Comparison of ENCODE assay signal across 31 mouse cellular contexts in the genomic region with DNA sequence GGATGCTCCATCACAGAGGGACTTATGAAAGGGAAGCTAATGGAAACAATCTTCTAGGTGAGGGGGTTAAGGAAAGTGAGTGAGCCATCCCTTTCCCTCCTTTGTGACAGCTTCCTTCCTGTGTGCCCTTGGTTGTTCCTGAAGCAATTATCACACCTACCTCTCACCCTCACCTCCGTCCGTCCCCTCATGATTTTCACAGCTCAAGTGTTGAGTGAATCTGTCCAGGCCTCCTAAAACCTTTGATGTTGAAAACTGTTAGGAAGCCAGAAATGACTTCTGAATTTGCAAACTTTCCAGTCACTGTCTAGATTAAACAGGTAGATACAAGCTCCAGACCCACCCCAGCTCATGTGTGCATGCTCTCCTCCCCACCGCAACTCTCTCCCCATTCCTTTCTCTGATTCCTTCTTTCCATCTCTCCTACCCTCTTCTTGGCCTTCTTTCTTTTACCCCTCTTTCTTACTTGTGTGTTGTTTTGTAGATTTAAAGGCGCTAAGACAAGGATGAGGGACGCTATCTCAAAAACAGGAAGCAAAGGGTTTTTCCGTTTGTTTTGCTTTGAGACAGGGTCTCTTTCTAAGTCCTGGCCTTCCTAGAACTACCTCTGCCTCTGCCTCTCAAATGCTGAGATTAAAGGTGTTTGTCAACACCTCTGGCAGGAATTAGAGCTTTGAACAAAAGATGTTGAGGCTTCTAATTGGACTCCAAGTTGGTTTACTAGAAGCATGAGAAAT. TPM values are rescaled to one million over a fixed set of nuclear protein-coding genes. Genes with fewer than 3 reads are reported as not detected.
DNase-seq lines count a peak whose midpoint lies in the region; ATAC-seq and TF ChIP-seq lines count a peak whose summit lies in the region.
"Had no signal": no experiment of that assay in that cellular context is flagged by ENCODE, and none has a peak within 500 bp of the region (broad histone marks: within the 10 kb centered on the region; RNA-seq: fewer than 3 reads in every experiment).

No protein-coding gene starts in this region.

- no peaks in the 10 kb centered on the region for H3K27me3 ChIP-seq in spleen, adult 2 months (ENCODE audit: control insufficient read depth, insufficient read depth, low read length)
- no peaks in the 10 kb centered on the region for H3K27me3 ChIP-seq in neural tube, embryonic 15.5 days (replicated peaks)
- H3K27me3 ChIP-seq: embryonic facial prominence, embryonic 15.5 days; forebrain, embryonic 13.5 days; hindbrain, embryonic 15.5 days; intestine, embryonic 15.5 days; midbrain, embryonic 13.5 days had no signal

- no peaks in the 10 kb centered on the region for H3K36me3 ChIP-seq in spleen, adult 2 months (ENCODE audit: control insufficient read depth, insufficient read depth, low read length)
- no peaks in the 10 kb centered on the region for H3K36me3 ChIP-seq in neural tube, embryonic 15.5 days
- H3K36me3 ChIP-seq: embryonic facial prominence, embryonic 10.5 days; embryonic facial prominence, embryonic 15.5 days; hindbrain, embryonic 15.5 days; intestine, embryonic 15.5 days; midbrain, embryonic 13.5 days had no signal

- no peak overlapping the region for H3K9ac ChIP-seq in neural tube, embryonic 15.5 days (replicated peaks)
- H3K9ac ChIP-seq: embryonic facial prominence, embryonic 15.5 days; forebrain, embryonic 13.5 days; hindbrain, embryonic 15.5 days; intestine, embryonic 15.5 days; liver, embryonic 14.5 days; midbrain, embryonic 13.5 days had no signal

- no peaks in the 10 kb centered on the region for H3K9me3 ChIP-seq in neural tube, embryonic 15.5 days (replicated peaks)
- H3K9me3 ChIP-seq: embryonic facial prominence, embryonic 10.5 days; embryonic facial prominence, embryonic 15.5 days; forebrain, embryonic 13.5 days; hindbrain, embryonic 15.5 days; intestine, embryonic 15.5 days; midbrain, embryonic 13.5 days had no signal

- H3K27ac ChIP-seq in spleen, adult 2 months (ENCODE audit: insufficient read depth, low read length) = peak overlapping the region; percentile 61
- no peak overlapping the region for H3K27ac ChIP-seq in neural tube, embryonic 15.5 days (replicated peaks)
- H3K27ac ChIP-seq: embryonic facial prominence, embryonic 10.5 days; embryonic facial prominence, embryonic 15.5 days; forebrain, embryonic 13.5 days; hindbrain, embryonic 15.5 days; intestine, embryonic 15.5 days; liver, embryonic 14.5 days; midbrain, embryonic 13.5 days had no signal

- no peak overlapping the region for H3K4me2 ChIP-seq in neural tube, embryonic 15.5 days
- H3K4me2 ChIP-seq: embryonic facial prominence, embryonic 15.5 days; forebrain, embryonic 13.5 days; heart, embryonic 11.5 days; hindbrain, embryonic 15.5 days; intestine, embryonic 15.5 days; midbrain, embryonic 13.5 days had no signal

- TF ChIP-seq CTCF in spleen, adult 2 months (IDR thresholded peaks at IDR 0.05; ENCODE audit: extremely low read depth, insufficient read depth, insufficient read length, insufficient replicate concordance) = no peak

- ATAC-seq in neural tube, embryonic 15.5 days (ENCODE audit: low FRiP score) = no peak
- ATAC-seq: forebrain, embryonic 13.5 days; intestine, embryonic 15.5 days; midbrain, embryonic 13.5 days had no signal

- 52% methylated on average over 6 of the region's 6 CpGs for WGBS in spleen, adult 2 months
- WGBS in neural tube, embryonic 15.5 days = 91% methylated on average over 6 of the region's 6 CpGs

- no peak for TF ChIP-seq POLR2A in spleen, adult 2 months (IDR thresholded peaks at IDR 0.05; ENCODE audit: low read depth, low read length)

- H3K4me1 ChIP-seq in spleen, adult 2 months (ENCODE audit: control insufficient read depth, insufficient read depth, insufficient read length) = peaks cover 18% of the 10 kb centered on the region
- H3K4me1 ChIP-seq in neural tube, embryonic 15.5 days = peaks cover 3% of the 10 kb centered on the region; the same call in 1 of the 2 replicates
- H3K4me1 ChIP-seq: embryonic facial prominence, embryonic 10.5 days; embryonic facial prominence, embryonic 15.5 days; hindbrain, embryonic 15.5 days; intestine, embryonic 15.5 days had no signal

- H3K4me3 ChIP-seq in spleen, adult 2 months (ENCODE audit: extremely low read depth, insufficient read depth, insufficient read length) = no peak overlapping the region
- H3K4me3 ChIP-seq in neural tube, embryonic 15.5 days (replicated peaks) = no peak overlapping the region
- H3K4me3 ChIP-seq: embryonic facial prominence, embryonic 10.5 days; embryonic facial prominence, embryonic 15.5 days; forebrain, embryonic 13.5 days; hindbrain, embryonic 15.5 days; intestine, embryonic 15.5 days; midbrain, embryonic 13.5 days had no signal

- no peak for DNase-seq in spleen, adult 2 months (ENCODE audit: low read depth in 1 of 2, low spot score in 2 of 2)
- DNase-seq in spleen, adult 12 weeks (ENCODE audit: low spot score) = no peak
- peak; percentile 66 for DNase-seq in CD4-positive helper T cell, adult 2 months (ENCODE audit: low read depth, low spot score)
- DNase-seq in CD4-positive, CD25-positive, alpha-beta regulatory T cell, adult 2 months (ENCODE audit: low read depth, low spot score) = peak; percentile 55
- peak; percentile 79 for DNase-seq in induced T-regulatory cell, adult 2 months (ENCODE audit: low read depth)
- no peak for DNase-seq in kidney, postnatal 36 days
- no peak for DNase-seq in gastrocnemius, postnatal 10 days
- DNase-seq: adrenal gland, adult 8-10 months; B cell, adult 2 months; cerebellum, adult 2 months; cerebellum, postnatal 25 days; gastrocnemius, postnatal 14 days; kidney, adult 2 months; layer of hippocampus, adult 9-11 months; liver; lung, adult 2 months; lung, postnatal 10 days; right cerebral cortex, postnatal 25 days; spleen, adult 18-20 months had no signal

RNA-seq across cellular contexts. Expression of a gene that starts 48.9 kb away (rescaled TPM):
- 17.1 and 22.0 TPM in 2 replicates for polyA plus RNA-seq in spleen, adult 2 months (2012; rRNA removed)
- total RNA-seq in gastrocnemius, postnatal 10 days (2021) = under 1 TPM; 0.23 to 0.63 TPM
- 0.14 and 15.4 TPM in 2 replicates for polyA plus RNA-seq in neural tube, embryonic 15.5 days (2015; fragmentation: Nextera tagmentation; extraction: Ambion mirVana)
- polyA plus RNA-seq: cerebellum, adult 2 months; embryonic facial prominence, embryonic 10.5 days; forebrain, embryonic 13.5 days; heart, embryonic 11.5 days; limb, embryonic 11.5 days; midbrain, embryonic 13.5 days; stomach, embryonic 14.5 days; testis, adult 2 months had no signal

Comparison
In these comparisons a context has a peak if more than half of its experiments do, and no peak if none do; other contexts are left out.
1. DNase-seq: peak in CD4-positive helper T cell, adult 2 months (single experiment), CD4-positive, CD25-positive, alpha-beta regulatory T cell, adult 2 months (single experiment) and induced T-regulatory cell, adult 2 months (single experiment); none in spleen, adult 2 months (0 of 2), spleen, adult 12 weeks (single experiment), kidney, postnatal 36 days (0 of 2) and gastrocnemius, postnatal 10 days (single experiment).